Mouse (Mus musculus): ENCODE results near the gene Coq10a.
A peak's percentile ranks its signal among the peaks of the same experiment; 100 is the strongest.

The Coq10a gene

DNA sequence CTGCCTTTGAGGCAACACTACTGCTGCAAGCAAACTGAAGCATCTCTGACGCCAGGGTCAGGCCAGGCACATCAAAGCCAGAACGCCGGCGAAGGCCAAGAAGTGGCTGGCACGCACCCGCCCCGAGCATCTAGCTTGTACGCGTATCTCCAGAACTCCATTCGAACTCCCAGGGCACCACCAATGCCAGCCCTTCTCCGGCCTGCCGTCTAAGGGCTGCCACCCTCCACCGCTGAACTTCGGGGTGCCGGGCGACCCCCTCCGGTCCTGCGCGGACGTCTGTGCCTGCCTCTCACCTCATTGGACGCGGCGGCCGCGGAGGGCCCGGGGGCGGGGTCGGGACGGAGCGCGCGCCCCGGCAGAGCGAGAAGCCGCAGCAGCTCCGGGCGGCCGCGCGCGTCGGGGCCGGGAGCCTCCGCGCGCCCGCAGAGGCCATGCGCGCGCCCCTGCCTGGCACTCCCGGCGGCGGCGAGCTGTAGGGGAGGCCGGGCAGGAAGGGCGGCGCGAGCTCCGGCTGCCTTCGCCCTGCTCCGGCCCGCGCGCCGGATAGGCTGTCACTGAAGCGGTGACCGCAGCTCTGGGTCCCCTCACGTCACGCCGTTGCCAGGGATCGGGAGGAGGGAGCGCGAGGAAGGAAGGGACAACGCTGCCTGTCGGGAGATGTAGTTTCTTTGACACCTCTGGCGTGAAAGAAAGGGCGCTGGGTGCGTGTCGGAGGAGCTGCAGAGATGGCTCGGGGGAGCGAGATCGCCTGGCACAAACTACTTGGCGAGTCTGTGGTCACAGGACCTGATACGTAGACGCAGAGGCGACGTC lies at the start of gene Coq10a:
Gene Coq10a, minus strand, starts transcription at position 596 of the 816 bp plus-strand sequence.
- peak; percentile 77 for DNase-seq (ENCODE audit: low spot score)

DNA sequence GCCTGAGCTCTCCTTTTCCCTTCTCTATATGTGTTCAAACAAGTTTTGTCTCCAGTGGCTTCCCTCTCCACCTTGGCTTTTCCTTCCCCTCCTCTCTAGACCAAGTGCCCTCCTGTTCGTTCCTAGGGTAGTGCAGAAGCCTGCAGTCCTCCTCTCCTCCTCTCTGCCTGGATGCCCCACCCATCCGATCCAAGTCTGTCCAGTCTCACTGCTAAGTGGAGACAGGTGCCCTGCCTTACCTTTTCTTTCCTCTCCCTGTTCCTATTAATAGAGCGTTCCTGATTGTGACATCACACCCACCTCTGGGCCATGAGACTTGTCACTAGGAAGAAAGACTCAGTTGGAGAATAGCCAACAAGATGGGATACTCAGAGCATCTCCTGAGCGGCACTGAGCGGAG lies 46.1 kb upstream of the Coq10a start:
- DNase-seq (ENCODE audit: low spot score): no peak

DNA sequence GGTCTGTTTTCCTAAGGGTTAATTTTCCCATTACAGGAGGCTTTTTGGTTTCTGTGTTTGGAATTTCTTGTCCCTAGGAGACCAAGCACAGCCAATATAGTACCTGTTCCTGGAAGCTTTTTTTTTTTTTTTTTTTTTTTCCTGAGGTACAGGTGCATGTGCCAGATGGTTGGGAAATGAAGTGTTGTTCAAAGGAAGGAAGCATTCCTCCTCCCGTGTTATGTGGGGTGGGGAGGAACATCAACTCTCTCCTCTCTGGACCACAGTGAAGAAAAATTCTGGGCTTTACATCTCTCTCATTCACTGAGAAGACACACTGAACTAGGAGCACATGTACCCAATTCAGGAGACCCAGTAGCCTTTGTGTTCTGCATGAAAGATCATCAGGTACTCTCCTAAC lies 44.3 kb upstream of the Coq10a start:
- no peak for DNase-seq (ENCODE audit: low spot score)

DNA sequence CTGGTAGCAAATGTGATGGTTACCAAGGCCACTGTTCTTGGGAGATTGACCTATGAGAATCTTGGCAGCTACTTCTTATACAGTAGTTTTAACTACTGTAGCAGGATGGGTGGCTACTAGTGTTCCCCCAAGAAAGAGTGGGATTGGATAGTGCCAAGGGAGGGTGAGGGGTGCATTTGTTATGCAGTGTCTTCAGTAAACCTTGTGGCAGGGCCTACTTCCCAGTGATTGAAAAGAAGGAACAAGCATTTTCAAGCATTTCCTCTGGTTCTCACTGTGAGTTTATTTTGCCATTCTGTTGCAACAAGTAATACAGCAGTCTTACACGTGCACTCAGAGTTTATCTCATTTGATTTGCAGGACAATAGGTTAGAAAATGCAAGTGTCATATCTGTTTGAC lies 43.8 kb upstream of the Coq10a start:
- DNase-seq (ENCODE audit: low spot score): no peak

DNA sequence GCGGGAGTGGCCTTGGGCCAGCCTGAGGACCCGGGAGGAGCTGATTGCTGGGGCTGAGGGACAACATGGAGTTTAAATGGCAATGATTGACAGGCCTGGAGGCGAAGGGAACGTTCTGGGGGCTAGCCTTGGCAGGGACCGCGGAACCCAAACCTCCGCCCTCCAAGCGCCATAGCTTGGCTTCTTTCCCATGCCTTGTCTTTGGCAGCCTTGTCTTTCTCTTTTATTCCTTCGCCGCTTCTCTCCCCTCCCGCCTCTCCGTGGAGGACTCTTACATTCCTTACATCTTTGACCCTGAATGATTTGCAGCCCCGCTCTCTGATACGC lies 43.2 kb upstream of the Coq10a start:
- peak; percentile 28 for DNase-seq (ENCODE audit: low spot score)

DNA sequence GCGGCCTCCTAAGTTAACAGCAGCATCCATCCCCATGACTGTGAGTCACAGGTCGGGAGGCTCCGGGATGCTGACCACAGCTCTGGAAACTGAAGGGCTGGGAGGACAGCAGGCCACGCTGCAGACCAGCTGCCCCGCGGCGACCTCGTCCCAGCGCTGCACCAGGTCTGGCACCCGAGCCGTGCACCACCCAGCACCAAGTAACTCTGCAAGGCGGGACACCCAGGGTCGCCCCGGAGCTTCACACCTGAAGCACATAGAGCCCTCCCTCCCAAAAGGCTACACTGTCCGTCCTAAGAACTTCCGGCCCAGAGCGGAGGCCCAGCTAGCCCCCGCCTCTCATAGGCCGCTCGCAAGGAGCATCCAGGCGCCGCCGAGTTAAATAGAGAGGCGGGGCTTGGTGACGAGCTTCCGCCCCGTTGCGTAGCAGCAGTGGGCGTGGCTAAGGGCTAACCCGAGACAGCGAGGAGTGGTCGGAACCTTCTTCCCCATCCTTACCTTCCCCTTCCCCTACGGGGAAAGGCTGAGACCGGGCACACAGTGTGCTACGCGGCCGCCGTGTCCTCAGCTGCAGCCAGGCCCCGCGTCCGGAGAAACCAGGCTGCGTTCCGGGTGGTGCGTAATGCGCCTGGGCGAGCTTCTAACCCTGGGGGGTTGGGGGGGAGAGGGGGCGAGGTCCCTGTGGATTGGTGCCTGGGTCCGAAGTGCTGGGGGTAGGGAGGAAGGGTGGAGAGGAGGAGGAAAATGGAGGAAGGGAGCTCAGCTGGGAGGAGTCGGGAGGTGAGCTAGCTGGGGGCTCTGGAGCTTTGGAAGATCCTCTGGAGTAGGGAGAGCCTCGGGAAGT lies 42.6 kb upstream of the Coq10a start, which contains the start of the genes Nabp2 and Rnf41:
Gene Nabp2, minus strand, starts transcription at position 282 of the 844 bp plus-strand sequence.
Gene Rnf41, plus strand, starts transcription at position 447 of the 844 bp plus-strand sequence.
- peak; percentile 92 for DNase-seq (ENCODE audit: low spot score)

DNA sequence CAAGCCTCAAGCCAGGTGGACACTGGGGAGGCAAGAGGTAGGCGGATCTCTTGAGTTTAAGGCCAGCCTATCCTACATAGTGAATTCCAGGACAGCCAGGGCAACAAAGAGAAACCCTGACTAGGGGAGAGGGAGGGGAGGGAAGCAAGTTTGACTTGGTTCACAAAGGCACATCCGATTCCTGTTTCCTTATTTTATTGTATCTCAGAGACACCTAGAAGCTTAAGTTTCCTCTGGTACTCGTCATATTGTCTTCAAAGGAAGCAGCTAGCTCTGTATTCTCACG lies 41.7 kb upstream of the Coq10a start:
- DNase-seq (ENCODE audit: low spot score): peak; percentile 48

DNA sequence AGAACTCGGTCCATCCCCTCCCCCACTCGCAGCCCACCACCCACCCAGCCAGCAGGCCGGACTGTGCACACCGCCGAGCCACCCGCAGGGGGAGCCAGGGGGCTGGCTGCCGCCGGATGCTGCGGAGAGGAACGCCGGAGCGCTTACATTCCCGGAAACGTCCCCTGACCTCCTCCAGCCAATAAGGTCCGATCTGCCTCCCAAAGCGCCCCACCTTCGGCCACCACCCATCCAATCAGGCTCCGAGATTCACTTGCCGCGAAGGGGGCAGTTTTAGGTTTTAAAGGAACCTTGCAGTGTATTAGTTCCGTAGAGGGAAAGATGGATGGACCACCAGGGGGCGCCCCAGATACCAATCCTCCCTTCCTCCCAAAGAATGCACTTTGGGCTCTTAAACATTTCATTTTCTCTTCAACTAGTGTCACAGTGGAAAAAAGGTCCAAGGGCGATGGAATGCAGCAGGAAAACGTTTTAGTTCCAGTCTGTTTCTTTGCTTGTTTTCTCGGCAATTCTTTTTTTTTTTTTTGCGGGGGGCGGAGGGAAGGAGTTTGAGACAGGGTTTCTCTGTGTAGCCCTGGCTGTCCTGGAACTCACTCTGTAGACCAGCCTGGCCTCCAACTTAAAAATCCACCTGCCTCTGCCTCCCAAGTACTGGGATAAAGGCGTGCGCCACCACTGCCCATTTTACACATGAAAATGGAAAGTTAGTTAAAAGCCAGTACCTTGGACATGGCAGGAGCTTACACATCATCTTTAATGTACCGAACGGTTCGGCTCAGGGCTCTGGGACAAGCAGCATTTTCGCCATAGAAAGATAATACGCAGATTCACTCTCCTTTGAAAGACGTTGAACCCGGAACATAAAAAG lies 41.1 kb upstream of the Coq10a start:
- DNase-seq (ENCODE audit: low spot score): peak; percentile 98

DNA sequence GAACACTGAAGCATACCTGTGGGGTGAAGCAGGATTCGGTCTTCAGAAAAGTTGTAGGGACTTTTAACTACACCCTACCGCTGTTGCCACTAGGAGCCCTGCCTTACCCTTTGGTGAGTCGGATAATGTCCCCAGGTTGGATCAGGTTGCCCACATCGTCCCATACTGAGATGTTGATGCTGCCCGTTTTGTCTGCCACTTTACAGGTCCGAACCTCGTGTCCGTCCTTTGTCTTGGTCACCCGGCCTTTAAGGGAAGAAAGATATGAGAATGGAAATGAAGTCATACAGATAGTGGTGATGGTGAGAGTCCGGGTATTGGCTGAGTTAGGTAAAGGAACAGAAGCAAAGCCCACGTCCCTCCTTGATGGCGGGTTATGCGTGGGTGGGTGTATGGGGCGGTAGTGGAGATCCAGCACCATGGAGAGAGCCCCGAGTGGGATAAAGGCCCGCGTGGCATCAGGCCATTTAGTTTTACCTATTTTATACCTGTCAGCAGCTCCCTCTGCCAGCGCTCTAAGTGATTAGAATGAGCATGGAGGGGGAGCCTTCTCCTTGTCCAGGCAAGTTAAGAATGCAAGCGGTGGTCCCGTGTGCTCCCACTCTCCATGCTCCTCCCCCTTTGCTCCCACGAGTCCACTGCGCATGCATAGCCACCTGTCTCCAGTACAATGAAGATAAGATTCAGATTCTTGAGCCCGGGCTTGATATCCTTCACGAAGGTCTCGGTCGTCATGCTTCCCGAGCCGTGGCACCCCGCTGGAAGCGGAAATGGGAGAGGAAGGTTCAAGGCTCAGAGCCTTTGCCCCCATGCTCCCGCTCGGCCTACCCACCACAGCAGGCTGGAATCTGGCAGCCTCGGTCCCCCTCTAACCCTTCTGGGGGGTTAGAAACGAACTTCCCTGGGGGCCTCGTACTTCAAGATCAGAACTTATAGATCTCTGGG lies 40.1 kb upstream of the Coq10a start:
- DNase-seq (ENCODE audit: low spot score): peak; percentile 29

DNA sequence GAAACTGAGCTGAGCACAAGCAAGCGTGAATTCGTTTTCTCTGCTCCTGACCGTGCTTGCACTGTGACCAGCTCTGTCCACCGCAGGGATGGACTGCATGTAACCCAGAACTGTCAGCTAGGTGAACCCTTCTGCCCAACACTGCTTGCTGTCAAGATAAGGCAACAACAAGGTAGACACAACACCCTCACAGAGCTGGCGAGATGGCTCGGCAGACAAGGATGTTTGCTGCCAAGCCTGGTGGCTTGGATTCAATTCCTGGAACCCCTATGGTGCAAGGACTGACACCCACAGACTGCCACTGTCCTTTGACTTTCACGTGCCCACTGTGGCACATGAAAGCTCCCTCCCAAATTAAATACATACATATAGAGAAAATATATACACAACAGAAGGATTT lies 35.1 kb upstream of the Coq10a start:
- no peak for DNase-seq (ENCODE audit: low spot score)

DNA sequence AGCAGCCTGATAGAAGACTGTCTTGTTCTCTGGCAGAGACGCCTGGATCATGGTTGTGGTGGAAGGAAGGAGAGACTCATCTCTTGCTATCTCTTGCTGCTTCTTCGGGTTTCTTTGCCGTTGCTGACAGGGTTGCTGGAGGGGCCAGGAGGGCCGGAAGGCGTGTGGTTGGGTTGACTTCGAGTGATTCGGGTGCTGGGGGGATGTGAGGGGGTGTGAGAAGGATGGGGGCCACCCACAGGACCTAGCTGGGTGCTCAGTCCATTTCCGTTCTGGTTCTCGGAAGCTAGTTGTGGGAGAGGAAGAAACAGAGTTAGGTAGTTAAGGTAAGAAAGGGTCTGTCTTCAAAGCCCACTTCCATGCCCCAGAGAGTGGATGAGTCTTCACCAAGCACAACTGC lies 32.8 kb upstream of the Coq10a start:
- DNase-seq (ENCODE audit: low spot score): no peak

DNA sequence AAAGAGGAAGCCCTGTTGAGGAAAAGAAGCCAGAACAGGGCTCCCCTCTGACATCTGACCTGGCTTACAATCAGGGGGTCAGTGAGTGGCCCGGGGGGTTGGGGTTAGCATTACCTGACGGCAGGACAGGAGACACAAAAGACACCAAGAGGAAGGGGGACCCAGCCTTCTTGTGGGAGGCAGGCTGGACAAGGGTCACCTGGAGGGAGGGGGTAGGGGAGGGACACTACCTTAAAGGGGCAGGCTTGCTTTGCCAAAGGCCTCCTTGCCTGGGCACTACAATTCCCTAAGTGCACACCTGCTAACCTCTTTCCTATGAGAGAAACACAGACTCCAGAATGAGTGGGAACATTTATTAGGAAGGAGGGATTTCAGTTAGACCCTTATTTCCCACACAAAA lies 32.3 kb upstream of the Coq10a start, which contains the start of gene Slc39a5:
Gene Slc39a5, minus strand, starts transcription at position 174 of the 400 bp plus-strand sequence.
- DNase-seq (ENCODE audit: low spot score): no peak

DNA sequence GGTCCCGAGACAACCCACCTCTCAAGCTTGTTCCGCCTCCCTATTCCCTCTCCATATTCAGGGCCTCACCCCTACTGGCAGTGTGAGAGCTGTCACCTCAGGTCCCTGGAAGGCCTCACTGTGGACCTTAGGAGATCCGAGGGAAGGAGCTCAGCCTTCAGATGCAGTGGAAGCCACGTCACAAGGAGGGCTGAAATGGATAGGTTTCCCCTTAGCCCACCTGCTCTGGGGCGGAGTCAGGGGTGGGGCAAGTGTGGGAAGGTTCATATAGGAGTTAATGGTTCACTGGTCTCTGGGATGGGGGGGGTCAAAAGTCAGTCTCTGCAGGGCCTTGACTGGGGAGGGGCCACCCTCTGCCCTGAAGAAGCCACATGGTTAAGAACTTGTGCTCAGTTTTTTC lies 31.5 kb upstream of the Coq10a start:
- DNase-seq (ENCODE audit: low spot score): no peak

DNA sequence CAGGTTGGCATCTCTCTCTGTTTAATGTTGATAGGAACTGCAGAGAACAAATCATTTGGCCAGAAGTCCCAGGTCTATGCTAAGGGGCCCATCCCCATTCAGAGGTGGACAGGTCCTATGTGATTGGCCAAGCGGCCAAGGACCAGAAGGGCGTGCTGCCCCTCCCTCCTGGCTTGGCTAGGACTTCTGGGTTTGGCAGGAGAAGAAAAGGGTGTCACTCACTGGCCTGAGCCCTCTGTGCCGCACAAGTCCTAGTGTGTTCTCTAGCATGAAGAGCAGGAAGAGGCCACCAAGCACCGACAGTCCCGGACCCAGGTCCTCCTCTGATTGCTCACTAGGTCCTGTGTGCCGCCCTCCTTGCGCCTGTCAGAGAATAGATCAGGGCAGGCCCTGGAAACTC lies 28.7 kb upstream of the Coq10a start:
- DNase-seq (ENCODE audit: low spot score): no peak

DNA sequence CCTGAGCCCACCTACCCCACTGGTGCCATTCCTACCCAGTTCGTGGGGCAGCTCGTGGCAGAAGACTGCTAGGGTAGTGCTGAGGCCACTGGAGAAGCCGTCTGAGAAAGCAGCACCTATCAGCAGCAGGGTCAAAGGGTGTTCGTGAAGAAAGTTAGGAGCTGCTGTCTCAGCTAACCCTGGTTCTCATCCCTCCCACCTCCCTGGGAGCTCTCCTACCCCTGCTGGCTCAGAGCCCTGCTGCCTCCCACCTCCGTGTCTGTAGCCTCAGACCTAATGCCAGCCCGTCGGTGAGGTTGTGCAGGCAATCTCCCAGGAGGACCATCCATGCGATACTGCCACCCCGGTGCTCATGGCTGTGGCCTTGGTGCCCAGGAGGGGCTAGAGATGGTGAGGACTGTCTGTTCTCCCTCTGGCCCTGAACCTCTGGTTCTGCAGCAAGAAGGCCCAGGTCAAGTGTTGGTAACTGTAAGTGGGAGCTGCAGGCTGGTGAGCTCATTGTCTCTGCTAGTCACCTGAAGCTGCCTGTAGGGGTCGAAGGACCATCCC lies 28.0 kb upstream of the Coq10a start:
- DNase-seq (ENCODE audit: low spot score): no peak

DNA sequence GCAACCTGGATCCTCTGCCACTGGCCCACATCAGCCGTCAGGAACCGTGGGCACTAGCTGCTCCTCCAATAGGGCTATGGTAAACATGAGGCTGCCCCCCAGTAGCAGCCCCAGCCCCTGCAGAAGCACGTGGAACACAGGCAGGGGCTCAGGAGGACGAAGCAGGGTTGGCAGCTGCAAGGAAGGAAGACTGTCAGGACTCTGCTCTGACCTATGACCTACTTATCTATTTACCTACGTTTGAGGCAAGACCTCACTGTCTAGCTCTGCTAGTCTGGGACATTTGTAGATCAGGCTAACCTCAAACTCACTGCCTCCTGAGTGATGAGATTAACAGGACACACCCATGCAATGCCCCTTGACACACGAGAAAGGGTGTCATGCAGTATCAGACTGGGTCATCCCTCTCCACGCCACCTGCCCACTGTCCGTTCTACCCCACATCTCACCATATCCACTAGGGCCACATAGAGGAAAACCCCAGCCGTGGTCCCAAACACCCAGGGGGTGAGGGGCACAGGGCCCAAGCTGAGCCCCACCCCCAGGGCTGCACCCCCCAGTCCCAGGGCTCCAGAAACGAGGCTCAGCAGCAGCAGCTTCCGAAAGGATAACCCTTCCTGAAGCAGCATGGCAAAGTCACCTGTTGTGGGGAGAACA lies 27.3 kb upstream of the Coq10a start:
- no peak for DNase-seq (ENCODE audit: low spot score)

DNA sequence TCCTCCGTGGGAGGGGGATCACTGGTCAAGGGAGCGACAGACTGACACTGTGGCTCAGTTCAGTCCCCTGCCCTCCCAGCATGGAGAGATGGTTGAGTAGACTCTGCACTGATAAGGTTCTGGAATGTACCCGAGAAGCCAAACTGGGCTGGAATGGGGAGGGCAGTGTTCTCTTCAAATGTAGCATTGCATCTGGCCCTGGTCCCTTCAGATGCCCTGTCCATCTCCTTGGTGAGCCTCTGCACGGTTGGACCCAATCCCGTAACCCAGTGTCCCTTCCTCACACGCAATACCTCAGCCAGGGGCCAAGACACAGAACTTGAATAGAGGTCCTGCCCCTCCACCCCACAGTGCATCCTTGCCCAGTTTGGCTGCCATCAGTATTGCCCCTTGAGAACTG lies 23.1 kb upstream of the Coq10a start:
- DNase-seq (ENCODE audit: low spot score): no peak

DNA sequence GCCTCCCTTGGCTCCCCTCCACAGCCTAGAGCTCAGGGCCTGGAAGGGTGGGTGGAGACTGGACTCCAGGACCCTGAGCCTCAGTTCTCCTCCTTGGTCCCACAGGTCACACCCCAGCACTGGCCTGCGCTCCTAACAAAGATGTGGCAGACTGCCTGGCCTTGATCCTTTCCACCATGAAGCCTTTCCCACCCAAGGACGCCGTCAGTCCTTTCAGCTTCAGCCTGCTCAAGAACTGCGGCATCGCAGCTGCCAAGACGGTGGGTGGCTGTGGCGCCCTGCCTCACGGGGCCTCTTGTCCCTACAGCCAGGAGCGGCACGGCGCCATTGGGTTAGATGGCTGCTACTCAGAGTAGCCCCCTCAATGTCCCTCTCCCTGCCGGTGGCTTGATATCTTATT lies 21.6 kb upstream of the Coq10a start:
- DNase-seq (ENCODE audit: low spot score): no peak

DNA sequence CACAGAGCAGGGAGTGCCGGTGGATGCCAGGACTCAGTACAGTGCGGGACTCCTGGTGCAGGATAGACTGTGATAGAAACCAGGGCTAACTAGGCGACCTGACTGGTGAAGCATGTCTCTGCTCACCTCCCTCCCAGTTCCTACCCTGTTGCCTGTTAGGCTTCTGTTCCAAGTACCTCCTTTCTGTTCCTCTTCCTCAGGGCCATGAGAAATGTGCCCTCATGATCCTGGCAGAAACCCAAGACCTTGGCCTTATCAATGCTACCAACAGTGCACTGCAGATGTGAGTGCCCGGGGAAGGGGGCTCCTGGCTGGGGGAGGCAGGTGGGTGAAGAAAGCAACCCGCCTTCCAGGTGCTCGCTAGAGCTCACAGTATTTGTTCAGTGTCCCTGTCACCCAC lies 20.8 kb upstream of the Coq10a start:
- no peak for DNase-seq (ENCODE audit: low spot score)

DNA sequence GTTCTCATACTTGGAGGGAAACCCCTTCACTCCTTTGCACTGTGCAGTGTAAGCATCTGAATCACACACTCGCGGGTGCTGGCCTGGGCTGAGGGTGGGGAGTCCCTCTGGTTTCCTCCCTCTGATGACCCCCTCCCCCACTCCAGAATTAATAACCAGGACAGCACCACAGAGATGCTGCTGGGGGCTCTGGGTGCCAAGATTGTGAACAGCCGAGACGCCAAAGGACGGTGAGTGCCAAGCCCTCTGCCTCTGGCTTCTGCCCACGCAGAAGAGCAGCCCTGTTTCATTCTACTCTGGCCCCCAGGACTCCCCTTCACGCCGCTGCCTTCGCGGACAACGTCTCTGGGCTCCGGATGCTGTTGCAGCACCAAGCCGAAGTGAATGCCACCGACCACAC lies 20.1 kb upstream of the Coq10a start:
- no peak for DNase-seq (ENCODE audit: low spot score)
